Mouse (Mus musculus) B cell, adult 62 days (primary cell): ENCODE results near the gene Gm5797. TPM values are rescaled to one million over a fixed set of nuclear protein-coding genes. Genes with fewer than 3 reads are reported as not detected.

ENCODE experiments used
- total RNA-seq: library from RNA; stranded (reverse); gene quantifications from 4 replicates; pipeline ENCODE4 v1.2.4, GENCODE M21; 2023

The Gm5797 gene
- not detected in 4 replicates for total RNA-seq

GRCm38 (mm10) chr14:7332295-7332694 lies at the start of gene Gm5797:
TSS of gene Gm5797 (minus strand) at chr14:7332395.

GRCm38 (mm10) chr14:7365034-7365433 lies 32.8 kb upstream of the Gm5797 start, which contains the start of gene Gm8374:
TSS of gene Gm8374 (minus strand) at chr14:7365134.

GRCm38 (mm10) chr14:7314661-7315060 lies 17.5 kb downstream of the Gm5797 start, which contains the start of gene Gm3739:
TSS of gene Gm3739 (minus strand) at chr14:7315049.

Other genes starting within 250 kb of the Gm5797 start
- not detected in 4 replicates for gene Gm3696, start 231.8 kb downstream of the Gm5797 start, total RNA-seq
- gene Gm6676, start 207.0 kb downstream of the Gm5797 start, total RNA-seq, result not detected in 4 replicates
- 0.40 TPM in 1 of 4 replicates, not detected in the others for gene Gm3512, start 157.9 kb downstream of the Gm5797 start, total RNA-seq
- not detected in 4 replicates for gene Gm16434, start 137.9 kb downstream of the Gm5797 start, total RNA-seq
- not detected in 4 replicates for gene Gm3727, start 67.7 kb downstream of the Gm5797 start, total RNA-seq
- 0.50 to 0.64 TPM in 2 of 4 replicates, not detected in the others for gene Gm3739, start 17.3 kb downstream of the Gm5797 start, total RNA-seq
- not detected in 4 replicates for gene Gm8374, start 32.7 kb upstream of the Gm5797 start, total RNA-seq
- not detected in 4 replicates for gene Gm3755, start 118.5 kb upstream of the Gm5797 start, total RNA-seq
- not detected in 4 replicates for gene Gm3752, start 151.4 kb upstream of the Gm5797 start, total RNA-seq
- gene Gm3558, start 236.2 kb upstream of the Gm5797 start, total RNA-seq, result not detected in 4 replicates